Mouse (Mus musculus): ENCODE measurements around the gene Serpine3. TPM values are rescaled to one million over a fixed set of nuclear protein-coding genes. Genes with fewer than 3 reads are reported as not detected.

Serpine3 gene
- polyA plus RNA-seq, 1 experiment from 2014 or later = not detected

DNA sequence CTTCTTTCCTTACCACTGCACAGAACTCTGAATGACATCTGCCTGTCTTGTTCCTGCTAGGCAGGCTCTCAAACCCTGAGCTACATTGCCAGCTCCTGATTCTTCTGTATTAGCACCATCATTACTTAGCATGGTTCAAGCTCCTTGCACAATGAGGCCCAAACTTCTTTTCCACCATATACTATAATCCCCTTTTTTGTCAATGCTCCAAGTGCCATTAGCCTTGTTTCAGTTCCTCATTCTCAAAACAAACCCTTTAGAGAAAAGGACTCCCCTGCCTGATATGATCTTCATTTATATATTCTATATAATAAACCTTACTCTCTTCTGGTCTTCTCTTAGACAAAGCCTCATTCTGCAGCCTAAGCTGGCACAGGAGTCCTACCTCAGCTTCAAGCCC lies 61.1 kb downstream of the Serpine3 start:
- Histone ChIP-seq H3K4me1 (ENCODE audit: control insufficient read depth, insufficient read depth, low read length) (no peaks in the 10 kb centered on the region), H3K9me3 (ENCODE audit: control insufficient read depth, low read length) (no peaks in the 10 kb centered on the region), H3K27ac (ENCODE audit: low read length) (no peak overlapping the region), H3K27me3 (replicated peaks; ENCODE audit: control insufficient read depth, insufficient read depth, low read length) (no peaks in the 10 kb centered on the region), H3K9ac (ENCODE audit: low read depth, low read length) (no peak overlapping the region), H3K4me3 (ENCODE audit: low read length) (no peak overlapping the region), H3K4me2 (ENCODE audit: low read depth, low read length) (no peak overlapping the region), H3K36me3 (ENCODE audit: control insufficient read depth, insufficient read depth, low read length) (no peaks in the 10 kb centered on the region)
- ATAC-seq = no peak

DNA sequence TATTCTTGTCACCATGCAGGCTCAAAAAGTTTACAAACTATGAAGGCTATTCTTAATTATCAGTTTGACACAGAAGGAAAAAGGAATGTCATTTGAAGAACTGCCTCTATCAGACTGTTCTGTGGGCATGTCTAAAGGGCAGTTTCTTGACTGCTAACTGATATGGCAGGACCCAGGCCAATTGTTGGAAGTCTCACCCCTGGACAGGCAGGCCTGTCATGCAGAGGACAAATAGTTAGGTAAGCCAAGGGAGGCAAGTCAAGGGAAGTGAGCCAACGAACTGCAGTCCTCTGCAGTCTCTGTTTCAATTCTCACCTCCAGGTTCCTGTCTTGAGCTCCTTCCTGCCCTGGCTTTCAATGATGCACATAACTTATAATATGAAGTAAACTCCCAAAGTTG lies 68.4 kb downstream of the Serpine3 start:
- H3K4me2 ChIP-seq (ENCODE audit: low read depth, low read length) = no peak overlapping the region
- WGBS = 76% methylated on average over 1 of the region's 1 CpGs
- H3K9ac ChIP-seq (ENCODE audit: low read depth, low read length) = no peak overlapping the region
- H3K9me3 ChIP-seq (ENCODE audit: control insufficient read depth, low read length) = no peaks in the 10 kb centered on the region
- ATAC-seq = no peak
- 0 out of 2 replicates have a peak, but pooled peaks cover 2% of the 10 kb centered on the region for H3K36me3 ChIP-seq (ENCODE audit: control insufficient read depth, insufficient read depth, low read length)
- H3K27ac ChIP-seq (ENCODE audit: low read length) = no peak overlapping the region
- H3K4me3 ChIP-seq (ENCODE audit: low read length) = no peak overlapping the region
- no peaks in the 10 kb centered on the region for H3K4me1 ChIP-seq (ENCODE audit: control insufficient read depth, insufficient read depth, low read length)
- H3K27me3 ChIP-seq (replicated peaks; ENCODE audit: control insufficient read depth, insufficient read depth, low read length) = no peaks in the 10 kb centered on the region

DNA sequence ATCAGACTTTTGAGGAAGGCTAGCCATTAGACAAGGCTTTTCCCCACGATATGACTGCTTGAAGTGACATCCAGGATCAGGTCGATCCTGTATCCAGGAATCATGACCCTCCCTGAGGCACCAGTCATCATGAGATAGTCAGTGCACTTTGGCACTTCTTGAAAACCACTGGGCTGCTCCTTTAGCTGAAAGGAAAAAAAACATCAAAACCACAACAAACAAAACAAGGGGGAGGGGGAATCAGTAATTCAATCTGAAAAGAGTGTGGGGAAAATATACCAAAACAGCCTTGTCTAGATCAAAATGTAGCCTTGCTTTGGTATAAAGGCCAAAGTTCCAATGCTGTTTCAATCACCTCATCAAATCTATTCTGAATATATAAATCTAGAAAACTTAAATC lies 70.2 kb downstream of the Serpine3 start:
- ATAC-seq = no peak
- no peak overlapping the region for H3K27ac ChIP-seq (ENCODE audit: low read length)
- 0 out of 2 replicates have a peak, but pooled peaks cover 2% of the 10 kb centered on the region for H3K36me3 ChIP-seq (ENCODE audit: control insufficient read depth, insufficient read depth, low read length)
- H3K4me1 ChIP-seq (ENCODE audit: control insufficient read depth, insufficient read depth, low read length) = no peaks in the 10 kb centered on the region
- no peak overlapping the region for H3K9ac ChIP-seq (ENCODE audit: low read depth, low read length)
- no peaks in the 10 kb centered on the region for H3K9me3 ChIP-seq (ENCODE audit: control insufficient read depth, low read length)
- WGBS = 86% methylated on average over 2 of the region's 2 CpGs
- H3K27me3 ChIP-seq (replicated peaks; ENCODE audit: control insufficient read depth, insufficient read depth, low read length) = no peaks in the 10 kb centered on the region
- H3K4me2 ChIP-seq (ENCODE audit: low read depth, low read length) = no peak overlapping the region
- H3K4me3 ChIP-seq (ENCODE audit: low read length) = no peak overlapping the region

DNA sequence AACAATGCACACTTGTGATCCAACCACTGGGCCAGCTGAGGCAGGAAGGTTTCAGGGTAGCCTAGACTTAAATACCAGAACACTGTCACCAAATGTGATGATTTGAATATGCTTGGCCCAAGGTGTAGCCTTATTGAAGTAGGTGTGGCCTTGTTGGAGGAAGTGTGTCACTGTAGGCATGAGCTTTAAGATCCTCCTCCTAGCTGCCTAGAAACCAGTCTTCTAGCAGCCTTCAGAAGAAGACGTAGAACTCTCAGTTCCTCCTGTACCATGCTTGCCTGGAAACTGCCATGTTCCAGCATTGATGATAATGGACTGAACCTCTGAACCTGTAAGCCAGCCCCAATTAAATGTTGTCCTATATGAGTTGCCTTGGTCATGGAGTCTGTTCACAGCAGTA lies 72.2 kb downstream of the Serpine3 start:
- ATAC-seq = no peak
- Histone ChIP-seq H3K27ac (ENCODE audit: low read length) (no peak overlapping the region), H3K27me3 (replicated peaks; ENCODE audit: control insufficient read depth, insufficient read depth, low read length) (no peaks in the 10 kb centered on the region), H3K9me3 (ENCODE audit: control insufficient read depth, low read length) (no peaks in the 10 kb centered on the region), H3K9ac (ENCODE audit: low read depth, low read length) (no peak overlapping the region), H3K36me3 (ENCODE audit: control insufficient read depth, insufficient read depth, low read length) (0 out of 2 replicates have a peak, but pooled peaks cover 2% of the 10 kb centered on the region), H3K4me2 (ENCODE audit: low read depth, low read length) (no peak overlapping the region), H3K4me3 (ENCODE audit: low read length) (no peak overlapping the region), H3K4me1 (ENCODE audit: control insufficient read depth, insufficient read depth, low read length) (no peaks in the 10 kb centered on the region)
- WGBS = 85% methylated on average over 1 of the region's 1 CpGs

Other genes with a start within 250 kb of the Serpine3 start
- gene Gucy1b2, start 207.4 kb upstream of the Serpine3 start, polyA plus RNA-seq (2015; fragmentation: Nextera tagmentation; extraction: Ambion mirVana) = 0.06 TPM in 1 of 2 replicates, not detected in the other
- 4.5 and 5.0 TPM in 2 replicates for gene Fam124a, start 107.9 kb upstream of the Serpine3 start, polyA plus RNA-seq (2015; fragmentation: Nextera tagmentation; extraction: Ambion mirVana)
- gene Gm4131, start 96.7 kb upstream of the Serpine3 start, polyA plus RNA-seq (2015; fragmentation: Nextera tagmentation; extraction: Ambion mirVana) = 0.18 TPM in 1 of 2 replicates, not detected in the other
- gene Ints6, start 97.5 kb downstream of the Serpine3 start, polyA plus RNA-seq (2015; fragmentation: Nextera tagmentation; extraction: Ambion mirVana) = 13.1 and 16.7 TPM in 2 replicates
- 3.1 and 3.8 TPM in 2 replicates for gene Wdfy2, start 174.0 kb downstream of the Serpine3 start, polyA plus RNA-seq (2015; fragmentation: Nextera tagmentation; extraction: Ambion mirVana)